Mouse (Mus musculus) kidney, postnatal 36 days (tissue): Measurements from ENCODE around the gene Kit.

Source experiments
- DNase-seq, 2 experiments: peaks; one replicate each; pipeline ENCODE4 v3.0.0; 2021 to 2022; ENCODE audit warnings: mixed read lengths in 2 of 2

Kit gene

GRCm38 (mm10) chr5:75574852-75575566 lies at the start of gene Kit:
Kit (plus strand) TSS chr5:75574916.
- DNase-seq = peak; percentile 65 to 76

GRCm38 (mm10) chr5:75536156-75536555 lies 38.6 kb upstream of the Kit start:
- no peak for DNase-seq

GRCm38 (mm10) chr5:75537717-75538116 lies 37.0 kb upstream of the Kit start:
- no peak for DNase-seq

GRCm38 (mm10) chr5:75538458-75538857 lies 36.3 kb upstream of the Kit start:
- DNase-seq = peak; percentile 20 to 36

- DNase-seq = no peak
Measured at GRCm38 (mm10) chr5:75539098-75539497, 35.6 kb upstream of the Kit start.

GRCm38 (mm10) chr5:75543757-75544156 lies 31.0 kb upstream of the Kit start:
- DNase-seq = no peak

- no peak for DNase-seq
Measured at GRCm38 (mm10) chr5:75544472-75545264, 30.0 kb upstream of the Kit start.

GRCm38 (mm10) chr5:75545265-75545643 lies 29.5 kb upstream of the Kit start:
- DNase-seq = no peak

- DNase-seq = no peak
Measured at GRCm38 (mm10) chr5:75553021-75553420, 21.7 kb upstream of the Kit start.

- no peak for DNase-seq
Measured at GRCm38 (mm10) chr5:75557636-75558035, 17.1 kb upstream of the Kit start.

GRCm38 (mm10) chr5:75559291-75559690 lies 15.4 kb upstream of the Kit start:
- DNase-seq = peak in 1 of 2 experiments; percentile 27

GRCm38 (mm10) chr5:75561231-75561630 lies 13.5 kb upstream of the Kit start:
- DNase-seq = no peak

- no peak for DNase-seq
Measured at GRCm38 (mm10) chr5:75574151-75574851, 415 bp upstream of the Kit start.

GRCm38 (mm10) chr5:75575567-75576515 lies 1.1 kb downstream of the Kit start:
- peak; percentile 30 to 59 for DNase-seq

- DNase-seq = no peak
Measured at GRCm38 (mm10) chr5:75576741-75577140, 2.0 kb downstream of the Kit start.

- DNase-seq = no peak
Measured at GRCm38 (mm10) chr5:75578141-75578540, 3.4 kb downstream of the Kit start.

GRCm38 (mm10) chr5:75579244-75579643 lies 4.5 kb downstream of the Kit start:
- no peak for DNase-seq

GRCm38 (mm10) chr5:75579646-75580268 lies 5.0 kb downstream of the Kit start:
- DNase-seq = no peak

GRCm38 (mm10) chr5:75581926-75582325 lies 7.2 kb downstream of the Kit start:
- DNase-seq = no peak

- DNase-seq = no peak
Measured at GRCm38 (mm10) chr5:75587781-75588180, 13.1 kb downstream of the Kit start.

- no peak for DNase-seq
Measured at GRCm38 (mm10) chr5:75589552-75590346, 15.0 kb downstream of the Kit start.
